In the genomic region with DNA sequence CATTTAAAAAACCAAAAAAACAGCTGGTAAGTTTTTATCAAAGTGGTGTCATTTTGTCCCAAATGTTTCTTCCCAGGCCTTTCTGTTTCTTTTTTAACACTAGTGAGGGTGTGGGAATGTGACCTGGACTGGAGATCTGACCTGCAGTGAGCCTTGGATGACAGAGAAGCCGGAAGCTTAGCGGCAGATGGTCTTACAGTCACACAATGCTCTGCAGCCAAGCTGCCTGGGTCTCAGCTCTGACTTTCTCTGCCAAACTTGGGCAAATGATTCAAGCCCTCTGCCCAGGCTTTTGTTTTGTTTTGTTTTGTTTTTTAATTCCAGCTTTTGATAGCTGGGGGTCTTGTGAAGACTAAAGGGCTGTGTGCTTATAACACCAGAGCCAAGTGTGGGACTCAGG, we compare ENCODE assay signal across 10 mouse cellular contexts. TPM values are rescaled to one million over a fixed set of nuclear protein-coding genes. Genes with fewer than 3 reads are reported as not detected.
A peak's percentile ranks its signal among the peaks of the same experiment; 100 is the strongest.
DNase-seq lines count a peak whose midpoint lies in the region; ATAC-seq and TF ChIP-seq lines count a peak whose summit lies in the region.
"Had no signal": no experiment of that assay in that cellular context is flagged by ENCODE, and none has a peak within 500 bp of the region (broad histone marks: within the 10 kb centered on the region; RNA-seq: fewer than 3 reads in every experiment).

No protein-coding gene starts in this region.

- no peaks in the 10 kb centered on the region for H3K9me3 ChIP-seq in stomach, embryonic 14.5 days (ENCODE audit: control insufficient read depth, low read depth, low read length)
- no peaks in the 10 kb centered on the region for H3K9me3 ChIP-seq in stomach, postnatal 0 days (ENCODE audit: control insufficient read depth, low read length)
- H3K9me3 ChIP-seq in hindbrain, postnatal 0 days (ENCODE audit: low read length): no peaks in the 10 kb centered on the region
- no peaks in the 10 kb centered on the region for H3K9me3 ChIP-seq in stomach, embryonic 15.5 days
- H3K9me3 ChIP-seq: embryonic facial prominence, embryonic 13.5 days; liver, embryonic 15.5 days had no signal

- WGBS in stomach, embryonic 14.5 days: 35% methylated on average over 2 of the region's 2 CpGs
- WGBS in stomach, postnatal 0 days: 52% methylated on average over 2 of the region's 2 CpGs
- 30% methylated on average over 2 of the region's 2 CpGs for WGBS in hindbrain, postnatal 0 days
- WGBS in stomach, embryonic 15.5 days: 64% methylated on average over 2 of the region's 2 CpGs

- ATAC-seq in stomach, embryonic 14.5 days (ENCODE audit: insufficient number of reproducible peaks, insufficient read depth, low FRiP score, low read depth): no peak
- no peak for ATAC-seq in stomach, postnatal 0 days (ENCODE audit: low FRiP score, low TSS enrichment)
- no peak for ATAC-seq in hindbrain, postnatal 0 days
- ATAC-seq in stomach, embryonic 15.5 days (ENCODE audit: insufficient read depth, low FRiP score, low read depth): no peak

- H3K4me2 ChIP-seq in stomach, embryonic 14.5 days (replicated peaks; ENCODE audit: low read depth, low read length): no peak overlapping the region
- no peak overlapping the region for H3K4me2 ChIP-seq in stomach, postnatal 0 days (replicated peaks; ENCODE audit: low read depth)
- H3K4me2 ChIP-seq in hindbrain, postnatal 0 days (ENCODE audit: low read depth, low read length): peak overlapping the region; percentile 34
- peak overlapping the region; percentile 10; the same call in 1 of the 2 replicates for H3K4me2 ChIP-seq in stomach, embryonic 15.5 days
- H3K4me2 ChIP-seq: embryonic facial prominence, embryonic 13.5 days; liver, embryonic 15.5 days had no signal

- no peak overlapping the region for H3K4me3 ChIP-seq in stomach, embryonic 14.5 days (ENCODE audit: low read depth, low read length)
- H3K4me3 ChIP-seq in stomach, postnatal 0 days (ENCODE audit: low read depth, low read length): no peak overlapping the region
- H3K4me3 ChIP-seq in hindbrain, postnatal 0 days (ENCODE audit: low read length): no peak overlapping the region
- H3K4me3 ChIP-seq in stomach, embryonic 15.5 days (replicated peaks): no peak overlapping the region
- H3K4me3 ChIP-seq: embryonic facial prominence, embryonic 13.5 days; liver, embryonic 15.5 days had no signal

- intact Hi-C loops in gastrocnemius, postnatal 14 days (cut with DNase I; ENCODE audit: low total_unique reads): no loop called here

- H3K36me3 ChIP-seq in stomach, embryonic 14.5 days (ENCODE audit: control insufficient read depth, insufficient read depth, low read length): peaks cover 26% of the 10 kb centered on the region
- H3K36me3 ChIP-seq in stomach, postnatal 0 days (ENCODE audit: control insufficient read depth, insufficient read depth, low read length): no peaks in the 10 kb centered on the region
- H3K36me3 ChIP-seq in hindbrain, postnatal 0 days (ENCODE audit: insufficient read depth, low read length): peaks cover 19% of the 10 kb centered on the region; the same call in 1 of the 2 replicates
- H3K36me3 ChIP-seq in stomach, embryonic 15.5 days: peaks cover 11% of the 10 kb centered on the region

- peak overlapping the region; percentile 44; the same call in 1 of the 2 replicates for H3K27ac ChIP-seq in stomach, embryonic 14.5 days (ENCODE audit: low read length)
- H3K27ac ChIP-seq in stomach, postnatal 0 days (replicated peaks): no peak overlapping the region; the same call in 1 of the 2 replicates
- H3K27ac ChIP-seq in hindbrain, postnatal 0 days: peak overlapping the region; percentile 74
- H3K27ac ChIP-seq in stomach, embryonic 15.5 days: peak overlapping the region; percentile 69
- H3K27ac ChIP-seq: embryonic facial prominence, embryonic 13.5 days; liver, embryonic 15.5 days had no signal

- no peak for TF ChIP-seq EP300 in stomach, postnatal 0 days (optimal IDR thresholded peaks at IDR 0.05)

- peak; percentile 10 for DNase-seq in gastrocnemius, postnatal 14 days
- no peak for DNase-seq in gastrocnemius, adult 8-10 months (ENCODE audit: low spot score in 2 of 2)
- DNase-seq in stomach, postnatal 0 days (ENCODE audit: low spot score): no peak
- peak; percentile 55 for DNase-seq in hindbrain, postnatal 0 days (ENCODE audit: low spot score)
- DNase-seq in layer of hippocampus, postnatal 14 days (ENCODE audit: low spot score in 2 of 2): no peak
- no peak for DNase-seq in left cerebral cortex, adult 9 months (ENCODE audit: low spot score in 2 of 2)

- H3K27me3 ChIP-seq in stomach, embryonic 14.5 days (ENCODE audit: control insufficient read depth, insufficient read depth, low read length): no peaks in the 10 kb centered on the region
- no peaks in the 10 kb centered on the region for H3K27me3 ChIP-seq in stomach, postnatal 0 days (ENCODE audit: control insufficient read depth, insufficient read depth, low read length)
- H3K27me3 ChIP-seq in hindbrain, postnatal 0 days (ENCODE audit: insufficient read depth, low read length): no peaks in the 10 kb centered on the region
- H3K27me3 ChIP-seq in stomach, embryonic 15.5 days (replicated peaks): no peaks in the 10 kb centered on the region
- H3K27me3 ChIP-seq: embryonic facial prominence, embryonic 13.5 days; liver, embryonic 15.5 days had no signal

- TF ChIP-seq CTCF in stomach, postnatal 0 days (IDR thresholded peaks at IDR 0.05; ENCODE audit: low read depth): no peak
- TF ChIP-seq CTCF in hindbrain, postnatal 0 days (IDR thresholded peaks at IDR 0.05; ENCODE audit: low read depth): no peak

- peaks cover 14% of the 10 kb centered on the region; the same call in 1 of the 2 replicates for H3K4me1 ChIP-seq in stomach, embryonic 14.5 days (ENCODE audit: control insufficient read depth, insufficient read depth, low read length)
- no peaks in the 10 kb centered on the region; the same call in 1 of the 2 replicates for H3K4me1 ChIP-seq in stomach, postnatal 0 days (replicated peaks; ENCODE audit: control insufficient read depth, insufficient read depth)
- H3K4me1 ChIP-seq in hindbrain, postnatal 0 days (ENCODE audit: insufficient read depth, low read length): peaks cover 14% of the 10 kb centered on the region
- H3K4me1 ChIP-seq in stomach, embryonic 15.5 days: peaks cover 10% of the 10 kb centered on the region; the same call in 1 of the 2 replicates

- H3K9ac ChIP-seq in stomach, embryonic 14.5 days (replicated peaks; ENCODE audit: low read depth, low read length): no peak overlapping the region
- no peak overlapping the region for H3K9ac ChIP-seq in stomach, postnatal 0 days (ENCODE audit: low read length)
- peak overlapping the region; percentile 31; the same call in 1 of the 2 replicates for H3K9ac ChIP-seq in hindbrain, postnatal 0 days (replicated peaks; ENCODE audit: low read length)
- H3K9ac ChIP-seq in stomach, embryonic 15.5 days: no peak overlapping the region
- H3K9ac ChIP-seq: embryonic facial prominence, embryonic 13.5 days; liver, embryonic 15.5 days had no signal

RNA-seq across cellular contexts. Expression of gene Klhl23, which starts 4.6 kb away (rescaled TPM):
- total RNA-seq in gastrocnemius, postnatal 14 days (2021): 10 to 100 TPM; 16.4 to 18.4 TPM
- total RNA-seq in gastrocnemius, adult 8-10 months (2022): 10 to 100 TPM in 2 of 4 experiments, 1 to 10 TPM in 2; 6.8 to 14.0 (median 10.0) TPM
- polyA plus RNA-seq in stomach, embryonic 14.5 days (2014; fragmentation: Nextera tagmentation; extraction: Ambion mirVana): 42.8 and 47.3 TPM in 2 replicates
- polyA plus RNA-seq in stomach, postnatal 0 days (2015; fragmentation: Nextera tagmentation; extraction: Ambion mirVana): 21.4 and 25.1 TPM in 2 replicates
- total RNA-seq in hindbrain, postnatal 0 days (2014; rRNA removed): 104 and 130 TPM in 2 replicates
- 71.8 and 83.3 TPM in 2 replicates for polyA plus RNA-seq in hindbrain, postnatal 0 days (2015; fragmentation: Nextera tagmentation; extraction: Ambion mirVana)
- polyA plus RNA-seq in stomach, embryonic 15.5 days (2015; fragmentation: Nextera tagmentation; extraction: Ambion mirVana): 37.0 and 37.8 TPM in 2 replicates
- 10 to 100 TPM; 60.8 to 63.5 TPM for total RNA-seq in layer of hippocampus, postnatal 14 days (2021)

RNA-seq across cellular contexts. Expression of gene Ssb, which starts 35.0 kb away (rescaled TPM):
- total RNA-seq in gastrocnemius, postnatal 14 days (2021): 10 to 100 TPM; 67.5 to 78.6 TPM
- 10 to 100 TPM; 38.7 to 51.8 (median 45.2) TPM for total RNA-seq in gastrocnemius, adult 8-10 months (2022)
- polyA plus RNA-seq in stomach, embryonic 14.5 days (2014; fragmentation: Nextera tagmentation; extraction: Ambion mirVana): 316 and 339 TPM in 2 replicates
- polyA plus RNA-seq in stomach, postnatal 0 days (2015; fragmentation: Nextera tagmentation; extraction: Ambion mirVana): 161 and 203 TPM in 2 replicates
- 32.2 and 49.2 TPM in 2 replicates for total RNA-seq in hindbrain, postnatal 0 days (2014; rRNA removed)
- polyA plus RNA-seq in hindbrain, postnatal 0 days (2015; fragmentation: Nextera tagmentation; extraction: Ambion mirVana): 288 and 322 TPM in 2 replicates
- polyA plus RNA-seq in stomach, embryonic 15.5 days (2015; fragmentation: Nextera tagmentation; extraction: Ambion mirVana): 309 and 316 TPM in 2 replicates
- 100 to 1,000 TPM; 129 to 149 TPM for total RNA-seq in layer of hippocampus, postnatal 14 days (2021)

RNA-seq across cellular contexts. Expression of gene Phospho2, which starts 37.0 kb away (rescaled TPM):
- 10 to 100 TPM in 1 of 2 experiments, 1 to 10 TPM in 1; 9.2 to 10.5 TPM for total RNA-seq in gastrocnemius, postnatal 14 days (2021)
- total RNA-seq in gastrocnemius, adult 8-10 months (2022): 10 to 100 TPM; 17.4 to 22.6 (median 20.3) TPM
- 21.8 and 24.8 TPM in 2 replicates for polyA plus RNA-seq in stomach, embryonic 14.5 days (2014; fragmentation: Nextera tagmentation; extraction: Ambion mirVana)
- polyA plus RNA-seq in stomach, postnatal 0 days (2015; fragmentation: Nextera tagmentation; extraction: Ambion mirVana): 19.0 and 19.3 TPM in 2 replicates
- 14.3 and 19.8 TPM in 2 replicates for total RNA-seq in hindbrain, postnatal 0 days (2014; rRNA removed)
- 27.6 and 29.7 TPM in 2 replicates for polyA plus RNA-seq in hindbrain, postnatal 0 days (2015; fragmentation: Nextera tagmentation; extraction: Ambion mirVana)
- 22.1 and 23.0 TPM in 2 replicates for polyA plus RNA-seq in stomach, embryonic 15.5 days (2015; fragmentation: Nextera tagmentation; extraction: Ambion mirVana)
- total RNA-seq in layer of hippocampus, postnatal 14 days (2021): 10 to 100 TPM; 19.0 to 21.7 TPM

RNA-seq across cellular contexts. Expression of gene Ccdc173, which starts 37.0 kb away (rescaled TPM):
- total RNA-seq in gastrocnemius, postnatal 14 days (2021): under 1 TPM; 0.29 to 0.40 TPM
- under 1 TPM; 0.27 to 0.49 (median 0.37) TPM for total RNA-seq in gastrocnemius, adult 8-10 months (2022)
- polyA plus RNA-seq in stomach, embryonic 14.5 days (2014; fragmentation: Nextera tagmentation; extraction: Ambion mirVana): 2.4 and 2.5 TPM in 2 replicates
- 0.70 and 0.96 TPM in 2 replicates for polyA plus RNA-seq in stomach, postnatal 0 days (2015; fragmentation: Nextera tagmentation; extraction: Ambion mirVana)
- 0.10 TPM in 1 of 2 replicates, not detected in the other for total RNA-seq in hindbrain, postnatal 0 days (2014; rRNA removed)
- 1.7 and 1.9 TPM in 2 replicates for polyA plus RNA-seq in hindbrain, postnatal 0 days (2015; fragmentation: Nextera tagmentation; extraction: Ambion mirVana)
- polyA plus RNA-seq in stomach, embryonic 15.5 days (2015; fragmentation: Nextera tagmentation; extraction: Ambion mirVana): 1.4 and 2.2 TPM in 2 replicates
- total RNA-seq in layer of hippocampus, postnatal 14 days (2021): 1 to 10 TPM; 2.7 to 2.8 TPM

RNA-seq across cellular contexts. Expression of gene Mettl5, which starts 59.0 kb away (rescaled TPM):
- total RNA-seq in gastrocnemius, postnatal 14 days (2021): 10 to 100 TPM; 18.0 to 19.2 TPM
- 10 to 100 TPM; 14.8 to 20.1 (median 16.6) TPM for total RNA-seq in gastrocnemius, adult 8-10 months (2022)
- polyA plus RNA-seq in stomach, embryonic 14.5 days (2014; fragmentation: Nextera tagmentation; extraction: Ambion mirVana): 41.6 and 44.0 TPM in 2 replicates
- polyA plus RNA-seq in stomach, postnatal 0 days (2015; fragmentation: Nextera tagmentation; extraction: Ambion mirVana): 29.4 and 32.0 TPM in 2 replicates
- total RNA-seq in hindbrain, postnatal 0 days (2014; rRNA removed): 10.9 and 14.1 TPM in 2 replicates
- polyA plus RNA-seq in hindbrain, postnatal 0 days (2015; fragmentation: Nextera tagmentation; extraction: Ambion mirVana): 39.4 TPM in 2 replicates
- 39.7 and 45.9 TPM in 2 replicates for polyA plus RNA-seq in stomach, embryonic 15.5 days (2015; fragmentation: Nextera tagmentation; extraction: Ambion mirVana)
- total RNA-seq in layer of hippocampus, postnatal 14 days (2021): 10 to 100 TPM; 13.4 to 16.6 TPM

Comparison
In these comparisons a context has a peak if more than half of its experiments do, and no peak if none do; other contexts are left out.
1. DNase-seq: peak in gastrocnemius, postnatal 14 days (single experiment) and hindbrain, postnatal 0 days (single experiment); none in gastrocnemius, adult 8-10 months (0 of 2), stomach, postnatal 0 days (single experiment), layer of hippocampus, postnatal 14 days (0 of 2) and left cerebral cortex, adult 9 months (0 of 2).
2. H3K4me2 ChIP-seq: peak in hindbrain, postnatal 0 days (single experiment) and stomach, embryonic 15.5 days (single experiment); none in stomach, embryonic 14.5 days (single experiment) and stomach, postnatal 0 days (single experiment).